Mouse (Mus musculus) C2C12 (cell line): ENCODE results near the gene Usp1. TPM values are rescaled to one million over a fixed set of nuclear protein-coding genes. Genes with fewer than 3 reads are reported as not detected.
"Not testable (repeated sequence)": the region's sequence is repeated elsewhere in the genome, so short reads cannot be mapped to it uniquely, and the experiment has no call there.

Source experiments
- H3K27me3 ChIP-seq: one replicate; pipeline ENCODE4 v1.6.1; 2011; ENCODE audit not compliant: control insufficient read depth, insufficient read depth, insufficient read length
- H3K36me3 ChIP-seq: one replicate; pipeline ENCODE4 v1.6.1; 2011; ENCODE audit not compliant: control insufficient read depth, insufficient read depth
- H3K4me3 ChIP-seq: one replicate; pipeline ENCODE4 v1.5.1; 2011; ENCODE audit warnings: mild to moderate bottlenecking, control low read depth; ENCODE audit not compliant: poor library complexity, insufficient read depth, severe bottlenecking
- H3K79me2 ChIP-seq: one replicate; pipeline ENCODE4 v1.6.1; 2011; ENCODE audit not compliant: control insufficient read depth, insufficient read depth
- H3K79me3 ChIP-seq: one replicate; pipeline ENCODE4 v1.6.1; 2011; ENCODE audit warnings: low read depth, control low read depth
- H3ac ChIP-seq: one replicate; pipeline ENCODE3; 2011; ENCODE audit warnings: low read depth; ENCODE audit not compliant: control insufficient read depth, insufficient read length
- CEBPB ChIP-seq: IDR thresholded peaks from one replicate; pipeline ENCODE4 v1.6.1; 2011; ENCODE audit warnings: low read depth, mild to moderate bottlenecking, control low read depth, moderate library complexity
- CTCF ChIP-seq: IDR thresholded peaks from one replicate; pipeline ENCODE4 v1.5.1; 2011; ENCODE audit not compliant: control insufficient read depth, insufficient read depth, insufficient read length
- FOSL1 ChIP-seq: IDR thresholded peaks from one replicate; pipeline ENCODE4 v1.8.0; 2011; ENCODE audit warnings: mild to moderate bottlenecking, low read length; ENCODE audit not compliant: poor library complexity, insufficient read depth, severe bottlenecking
- MAX ChIP-seq: IDR thresholded peaks from one replicate; pipeline ENCODE4 v1.6.1; 2011; ENCODE audit warnings: mild to moderate bottlenecking, control low read depth
- MYOD1 ChIP-seq: IDR thresholded peaks from one replicate; pipeline ENCODE4 v1.6.1; 2011; ENCODE audit warnings: low read depth; ENCODE audit not compliant: control insufficient read depth, insufficient read length
- MYOG ChIP-seq: IDR thresholded peaks from one replicate; pipeline ENCODE4 v1.6.1; 2011; ENCODE audit not compliant: control insufficient read depth, insufficient read length; ENCODE audit errors: extremely low read depth
- USF1 ChIP-seq: IDR thresholded peaks from one replicate; pipeline ENCODE4 v1.6.1; 2011; ENCODE audit warnings: low read depth, mild to moderate bottlenecking, control low read depth, moderate library complexity
- polyA plus RNA-seq: library from polyadenylated mRNA; unstranded; fragments of >200 nt; fragmentation: generic; extraction: Trizol; gene quantifications from one replicate; pipeline ENCODE4 v1.2.1, GENCODE M21; 2012; ENCODE audit warnings: missing spikeins

Gene Usp1
- polyA plus RNA-seq, 1 experiment, result 28.6 TPM

GRCm38 (mm10) chr4:98924906-98925178 is 1.2 kb downstream of the Usp1 start:
- Histone ChIP-seq H3K27me3 (no peaks in the 10 kb centered on the region), H3ac (peak overlapping the region; percentile 100), H3K79me2 (peaks cover 63% of the 10 kb centered on the region), H3K4me3 (peak overlapping the region; percentile 82), H3K79me3 (peaks cover 50% of the 10 kb centered on the region), H3K36me3 (peaks cover 23% of the 10 kb centered on the region)
- TF ChIP-seq CEBPB (no peak), USF1 (no peak), MYOD1 (no peak), CTCF (no peak), MAX (no peak), FOSL1 (no peak), MYOG (no peak)

- peaks cover 53% of the 10 kb centered on the region for H3K79me3 ChIP-seq
- H3K4me3 ChIP-seq, result peak overlapping the region; percentile 82
- H3K27me3 ChIP-seq, result no peaks in the 10 kb centered on the region
- peaks cover 28% of the 10 kb centered on the region for H3K36me3 ChIP-seq
- peaks cover 66% of the 10 kb centered on the region for H3K79me2 ChIP-seq
- TF ChIP-seq MYOD1, result no peak
- no peak for TF ChIP-seq MYOG
- no peak for TF ChIP-seq MAX
- TF ChIP-seq USF1, result no peak
- peak overlapping the region; percentile 58 for H3ac ChIP-seq
Measured at GRCm38 (mm10) chr4:98925250-98925781, 1.7 kb downstream of the Usp1 start.

- H3K4me3 ChIP-seq, result no peak overlapping the region
- H3K27me3 ChIP-seq, result no peaks in the 10 kb centered on the region
- peaks cover 87% of the 10 kb centered on the region for H3K36me3 ChIP-seq
- H3K79me2 ChIP-seq, result peaks cover 5% of the 10 kb centered on the region
- no peak for TF ChIP-seq MAX
- no peak for TF ChIP-seq CTCF
- TF ChIP-seq USF1, result no peak
- TF ChIP-seq FOSL1, result no peak
- no peak for TF ChIP-seq CEBPB
- peaks cover 2% of the 10 kb centered on the region for H3K79me3 ChIP-seq
- H3ac ChIP-seq, result no peak overlapping the region
Measured at GRCm38 (mm10) chr4:98936036-98936435, 12.4 kb downstream of the Usp1 start.

- H3K4me3 ChIP-seq, H3ac ChIP-seq, H3K79me2 ChIP-seq, H3K27me3 ChIP-seq, H3K79me3 ChIP-seq: not testable (repeated sequence)
- peaks cover 81% of the 10 kb centered on the region for H3K36me3 ChIP-seq
Measured at GRCm38 (mm10) chr4:98938210-98938609, 14.6 kb downstream of the Usp1 start.

- TF ChIP-seq FOSL1 (no peak), MAX (no peak), USF1 (no peak), CTCF (no peak), MYOG (no peak), MYOD1 (no peak), CEBPB (no peak)
- H3K4me3 ChIP-seq, result no peak overlapping the region
- peaks cover 20% of the 10 kb centered on the region for H3K36me3 ChIP-seq
- H3K27me3 ChIP-seq, result no peaks in the 10 kb centered on the region
- no peak overlapping the region for H3ac ChIP-seq
- H3K79me2 ChIP-seq, result no peaks in the 10 kb centered on the region
- no peaks in the 10 kb centered on the region for H3K79me3 ChIP-seq
Measured at GRCm38 (mm10) chr4:98950563-98950962, 27.0 kb downstream of the Usp1 start.

- H3K4me3 ChIP-seq, result no peak overlapping the region
- H3K36me3 ChIP-seq, result peaks cover 43% of the 10 kb centered on the region
- TF ChIP-seq MAX (no peak), MYOG (no peak), USF1 (no peak), MYOD1 (no peak)
- no peaks in the 10 kb centered on the region for H3K27me3 ChIP-seq
- no peaks in the 10 kb centered on the region for H3K79me2 ChIP-seq
- H3K79me3 ChIP-seq, result no peaks in the 10 kb centered on the region
- H3ac ChIP-seq, result no peak overlapping the region
Measured at GRCm38 (mm10) chr4:98955986-98956385, 32.4 kb downstream of the Usp1 start.

- Histone ChIP-seq H3K36me3 (peaks cover 50% of the 10 kb centered on the region), H3K79me3 (no peaks in the 10 kb centered on the region), H3K27me3 (no peaks in the 10 kb centered on the region), H3ac (no peak overlapping the region), H3K79me2 (no peaks in the 10 kb centered on the region), H3K4me3 (no peak overlapping the region)
- TF ChIP-seq MAX, result no peak
- no peak for TF ChIP-seq CEBPB
- TF ChIP-seq FOSL1, result no peak
- no peak for TF ChIP-seq USF1
- no peak for TF ChIP-seq MYOD1
- TF ChIP-seq CTCF, result no peak
- TF ChIP-seq MYOG, result no peak
Measured at GRCm38 (mm10) chr4:98960243-98960642, 36.6 kb downstream of the Usp1 start.
